Mouse (Mus musculus) small intestine, adult 10 weeks (tissue): ENCODE results near the gene Saxo2. TPM values are rescaled to one million over a fixed set of nuclear protein-coding genes. Genes with fewer than 3 reads are reported as not detected.

Experiments
- polyA plus RNA-seq: library from polyadenylated mRNA; stranded (reverse); fragments of 350-450 nt; fragmentation: Illumina TruSeq; extraction: RNeasy Lipid Tissue Mini Kit (QIAGEN cat#74804); gene quantifications from one replicate; pipeline ENCODE4 v1.2.3, GENCODE M21; 2014; ENCODE audit warnings: low replicate concordance

Gene Saxo2
- polyA plus RNA-seq: 2.3 TPM

GRCm38 (mm10) chr7:82648353-82649080 lies at the start of gene Saxo2, which contains the start of gene Efl1:
Gene Saxo2, minus strand, starts transcription at chr7:82648528.
Gene Efl1, plus strand, starts transcription at chr7:82648614.

Other genes with a start within 250 kb of the Saxo2 start
- 21.5 TPM for gene Efl1, start 86 bp upstream of the Saxo2 start, polyA plus RNA-seq
- gene Mex3b, start 218.8 kb upstream of the Saxo2 start, polyA plus RNA-seq: 1.4 TPM